Mouse (Mus musculus) ES-Bruce4 (cell line): ENCODE data around the gene Tnpo3. TPM values are rescaled to one million over a fixed set of nuclear protein-coding genes. Genes with fewer than 3 reads are reported as not detected.

Experiments used
- H3K27ac ChIP-seq: 2 replicates; pipeline ENCODE4 v1.5.1; 2012; ENCODE audit warnings: low read length, inconsistent platforms; ENCODE audit not compliant: insufficient read depth
- H3K27me3 ChIP-seq: 2 replicates; pipeline ENCODE4 v1.6.1; 2012; ENCODE audit warnings: mild to moderate bottlenecking, low read length, inconsistent platforms; ENCODE audit not compliant: control insufficient read depth, poor library complexity, insufficient read depth, severe bottlenecking
- H3K36me3 ChIP-seq: 2 replicates; pipeline ENCODE4 v1.6.1; 2012; ENCODE audit warnings: inconsistent platforms, mild to moderate bottlenecking, low read length, moderate library complexity; ENCODE audit not compliant: control insufficient read depth, poor library complexity, insufficient read depth, severe bottlenecking
- H3K4me1 ChIP-seq: one replicate; pipeline ENCODE4 v1.8.1; 2011; ENCODE audit warnings: low read length; ENCODE audit not compliant: control insufficient read depth, insufficient read depth
- H3K4me3 ChIP-seq: 2 replicates; pipeline ENCODE4 v1.5.1; 2011; ENCODE audit warnings: low read depth, mild to moderate bottlenecking, low read length
- H3K9ac ChIP-seq: 2 replicates; pipeline ENCODE4 v1.6.1; 2012; ENCODE audit warnings: low read depth, mild to moderate bottlenecking, inconsistent platforms; ENCODE audit not compliant: poor library complexity, severe bottlenecking
- H3K9me3 ChIP-seq: replicated peaks from 2 replicates; pipeline ENCODE4 v1.6.1; 2012; ENCODE audit warnings: mild to moderate bottlenecking, low read length, inconsistent platforms; ENCODE audit not compliant: control insufficient read depth, poor library complexity, insufficient read depth, severe bottlenecking
- CTCF ChIP-seq: IDR thresholded peaks from one replicate; pipeline ENCODE4 v1.8.1; 2011; ENCODE audit warnings: low read depth, low read length
- EP300 ChIP-seq: IDR thresholded peaks from 2 replicates; pipeline ENCODE4 v1.6.1; 2011; ENCODE audit warnings: low read depth, low read length; ENCODE audit not compliant: insufficient read depth
- POLR2A ChIP-seq: IDR thresholded peaks from one replicate; pipeline ENCODE4 v1.8.1; 2011; ENCODE audit warnings: low read length; ENCODE audit not compliant: insufficient read depth
- polyA plus RNA-seq: library from polyadenylated mRNA; stranded (reverse); fragments of >200 nt; gene quantifications from 2 replicates; pipeline ENCODE4 v1.2.4, GENCODE M21; 2011; ENCODE audit warnings: low read depth; ENCODE audit not compliant: missing spikeins, insufficient read depth, insufficient read length

Gene Tnpo3
- polyA plus RNA-seq, 1 experiment, result 130 TPM

DNA sequence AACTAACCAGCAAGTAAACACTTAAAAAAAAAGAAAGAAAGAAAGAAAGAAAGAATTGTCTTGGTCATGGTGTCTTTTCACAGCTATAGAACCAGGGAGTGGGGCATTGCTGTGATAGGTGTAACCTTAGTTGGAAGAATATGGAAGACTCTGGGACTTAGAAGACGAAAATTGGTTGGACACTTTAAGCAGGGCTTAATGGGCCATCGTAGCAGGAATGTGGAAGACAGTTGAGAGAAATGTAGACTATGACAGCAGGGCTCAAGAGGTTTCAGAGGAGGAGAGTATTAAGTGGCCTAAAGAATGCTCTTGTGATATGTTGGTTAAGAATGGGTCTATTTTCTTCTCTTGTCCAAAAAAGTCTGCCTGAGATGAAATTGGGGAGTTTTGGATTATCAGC is 64.1 kb downstream of the Tnpo3 start:
- Histone ChIP-seq H3K4me1 (no peaks in the 10 kb centered on the region), H3K36me3 (peaks cover 65% of the 10 kb centered on the region), H3K27ac (no peak overlapping the region), H3K9ac (no peak overlapping the region), H3K27me3 (no peaks in the 10 kb centered on the region), H3K4me3 (no peak overlapping the region), H3K9me3 (peaks cover 6% of the 10 kb centered on the region)
- no peak for TF ChIP-seq POLR2A
- TF ChIP-seq EP300, result no peak
- TF ChIP-seq CTCF, result no peak

- H3K4me3 ChIP-seq, result no peak overlapping the region
- peaks cover 6% of the 10 kb centered on the region for H3K9me3 ChIP-seq
- no peaks in the 10 kb centered on the region for H3K27me3 ChIP-seq
- TF ChIP-seq POLR2A (no peak), CTCF (no peak), EP300 (no peak)
- H3K27ac ChIP-seq, result no peak overlapping the region; the same call in none of the 2 replicates
- no peaks in the 10 kb centered on the region for H3K4me1 ChIP-seq
- peaks cover 38% of the 10 kb centered on the region for H3K36me3 ChIP-seq
- H3K9ac ChIP-seq, result no peak overlapping the region
Measured at GRCm38 (mm10) chr6:29540956-29541355, 68.7 kb downstream of the Tnpo3 start.

DNA sequence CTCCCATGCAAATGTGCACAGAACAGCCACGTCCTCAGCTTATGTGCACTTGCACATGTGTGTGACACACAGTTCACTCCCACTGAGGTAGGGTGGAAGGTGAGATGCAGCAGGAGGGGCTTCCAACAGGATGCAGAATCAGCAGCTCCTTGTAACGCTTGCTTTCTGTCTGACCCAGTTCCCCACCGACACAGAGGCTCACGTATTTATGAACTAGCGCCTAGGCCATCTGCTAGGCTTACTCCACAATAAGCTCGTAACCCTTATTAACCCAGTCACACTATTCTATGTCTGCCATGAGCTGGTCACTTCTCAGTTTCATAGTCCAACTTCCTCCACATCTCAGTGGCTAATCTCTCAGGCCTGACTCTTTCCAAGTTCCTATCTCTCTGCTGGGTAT is 69.5 kb downstream of the Tnpo3 start:
- Histone ChIP-seq H3K9ac (no peak overlapping the region), H3K27ac (no peak overlapping the region), H3K4me3 (no peak overlapping the region), H3K9me3 (peaks cover 1% of the 10 kb centered on the region), H3K36me3 (peaks cover 32% of the 10 kb centered on the region), H3K27me3 (no peaks in the 10 kb centered on the region), H3K4me1 (no peaks in the 10 kb centered on the region)
- no peak for TF ChIP-seq EP300
- TF ChIP-seq POLR2A, result no peak

DNA sequence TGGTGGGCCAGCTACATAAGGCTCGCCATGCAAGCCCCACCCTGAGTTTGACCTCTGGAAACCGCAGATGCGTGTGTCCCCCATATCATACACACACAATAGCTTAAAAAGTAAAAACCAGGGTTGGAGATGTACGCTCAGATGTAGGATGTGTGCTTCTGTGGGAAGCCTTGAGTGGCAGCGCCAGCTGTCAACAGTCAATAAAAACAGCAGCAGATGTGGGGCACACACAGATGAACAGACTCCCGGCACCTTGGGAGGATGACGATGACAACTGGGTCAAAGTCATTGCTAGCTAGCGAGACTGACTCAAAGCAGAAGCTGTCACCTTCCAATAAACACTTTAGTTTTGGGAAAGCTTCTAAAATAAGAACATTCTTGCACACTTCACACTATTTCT is 70.2 kb downstream of the Tnpo3 start:
- H3K4me3 ChIP-seq, result no peak overlapping the region
- H3K9me3 ChIP-seq, result no peaks in the 10 kb centered on the region
- no peak overlapping the region for H3K27ac ChIP-seq
- H3K27me3 ChIP-seq, result no peaks in the 10 kb centered on the region
- H3K4me1 ChIP-seq, result no peaks in the 10 kb centered on the region
- no peak overlapping the region for H3K9ac ChIP-seq
- TF ChIP-seq POLR2A, result no peak
- no peak for TF ChIP-seq CTCF
- TF ChIP-seq EP300, result no peak
- H3K36me3 ChIP-seq, result peaks cover 29% of the 10 kb centered on the region

DNA sequence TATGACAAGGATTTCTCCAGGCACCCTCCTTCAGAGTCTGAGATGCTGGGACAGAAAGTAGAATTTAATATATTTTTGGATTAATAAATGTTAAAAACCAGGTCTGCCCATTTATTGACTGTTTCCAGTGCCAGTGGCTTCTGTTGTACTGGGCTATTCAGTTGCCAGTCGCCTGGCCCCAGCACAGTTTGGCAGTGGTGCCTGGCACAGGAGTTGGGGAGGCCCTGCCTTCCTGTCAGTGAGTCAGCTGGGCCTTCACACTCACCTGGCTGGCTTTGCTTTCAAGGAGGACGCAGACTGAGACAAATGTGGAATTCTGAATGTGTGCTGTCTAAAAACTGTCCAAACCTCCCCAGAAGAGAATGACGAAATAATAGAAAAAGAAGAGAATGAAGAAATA is 72.5 kb downstream of the Tnpo3 start:
- Histone ChIP-seq H3K27ac (no peak overlapping the region), H3K4me3 (no peak overlapping the region), H3K9me3 (no peaks in the 10 kb centered on the region), H3K27me3 (no peaks in the 10 kb centered on the region), H3K4me1 (no peaks in the 10 kb centered on the region), H3K36me3 (peaks cover 10% of the 10 kb centered on the region), H3K9ac (no peak overlapping the region)
- TF ChIP-seq EP300 (no peak), POLR2A (no peak), CTCF (no peak)

DNA sequence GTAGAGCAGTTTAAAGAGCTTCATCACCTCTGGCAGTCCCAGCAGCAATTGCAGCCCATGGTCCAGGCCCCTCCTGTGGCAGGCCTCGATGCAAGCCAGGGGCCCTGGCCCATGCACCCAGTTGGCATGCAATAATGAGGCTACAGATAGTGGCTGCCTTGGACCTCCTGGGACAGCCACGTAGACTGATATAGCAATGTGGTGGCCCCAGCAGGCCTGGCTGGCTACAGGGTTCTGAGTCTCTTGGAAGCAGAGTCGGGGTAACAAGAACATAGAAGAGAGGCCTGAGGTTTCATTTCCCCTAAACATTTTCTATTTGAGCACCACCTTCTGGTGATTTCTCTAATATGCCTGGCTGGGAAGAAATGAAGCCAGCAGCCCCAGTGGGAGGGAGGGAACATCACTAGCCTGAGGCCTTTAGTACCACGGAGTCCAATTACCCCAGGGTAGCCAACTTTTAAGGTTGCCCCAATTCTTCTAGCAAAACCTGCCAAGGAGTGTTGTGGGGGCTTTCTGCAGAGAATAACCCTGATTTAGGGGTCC is 73.0 kb downstream of the Tnpo3 start:
- Histone ChIP-seq H3K9me3 (no peaks in the 10 kb centered on the region), H3K27ac (no peak overlapping the region), H3K27me3 (no peaks in the 10 kb centered on the region), H3K4me3 (no peak overlapping the region), H3K4me1 (no peaks in the 10 kb centered on the region), H3K9ac (no peak overlapping the region), H3K36me3 (peaks cover 5% of the 10 kb centered on the region; the same call in 1 of the 2 replicates)
- TF ChIP-seq CTCF, result no peak
- TF ChIP-seq EP300, result no peak
- no peak for TF ChIP-seq POLR2A
